Mouse (Mus musculus): Measurements from ENCODE around the gene Magi2.

- TF ChIP-seq CTCF (IDR thresholded peaks at IDR 0.05; ENCODE audit: extremely low read depth, insufficient read depth, insufficient read length, insufficient replicate concordance): no peak
- TF ChIP-seq POLR2A (IDR thresholded peaks at IDR 0.05; ENCODE audit: low read depth, low read length): no peak
These were observed 174.0 kb downstream of the Magi2 start for GRCm38 (mm10) chr5:19400738-19401408.
